Mouse (Mus musculus): ENCODE data around the gene Khdrbs2. TPM values are rescaled to one million over a fixed set of nuclear protein-coding genes. Genes with fewer than 3 reads are reported as not detected.

Gene Khdrbs2
- polyA plus RNA-seq, 1 experiment from 2014 or later: 5.3 TPM

DNA sequence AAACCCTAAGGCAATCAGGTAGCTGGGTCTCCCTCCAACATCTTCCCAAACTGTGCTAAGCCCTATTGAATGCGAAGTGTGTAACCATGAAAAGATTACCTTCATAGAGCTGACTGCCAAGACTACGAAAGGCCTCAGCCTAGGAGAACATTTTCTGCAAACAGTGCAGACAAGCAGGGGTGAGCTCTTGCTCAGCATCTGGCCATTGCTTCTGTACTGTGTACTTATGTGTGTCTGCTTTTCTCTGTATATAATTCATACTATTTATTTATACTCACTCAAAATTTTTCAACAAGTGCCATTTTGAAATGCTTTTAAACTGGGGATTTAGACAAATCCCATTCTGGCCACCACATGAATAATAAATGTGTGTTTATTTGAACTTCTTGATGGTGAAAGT lies 235.1 kb downstream of the Khdrbs2 start:
- Histone ChIP-seq H3K9ac (ENCODE audit: low read length) (no peak overlapping the region), H3K4me1 (replicated peaks; ENCODE audit: control insufficient read depth, insufficient read depth, low read length) (0 out of 2 replicates have a peak, but pooled peaks cover 3% of the 10 kb centered on the region), H3K4me2 (ENCODE audit: low read length) (no peak overlapping the region), H3K9me3 (ENCODE audit: control insufficient read depth, low read length) (no peaks in the 10 kb centered on the region), H3K27ac (ENCODE audit: low read depth) (no peak overlapping the region), H3K27me3 (replicated peaks; ENCODE audit: control insufficient read depth, insufficient read depth, low read length) (no peaks in the 10 kb centered on the region), H3K4me3 (ENCODE audit: low read depth, low read length) (no peak overlapping the region), H3K36me3 (ENCODE audit: control insufficient read depth, insufficient read depth, low read length) (no peaks in the 10 kb centered on the region)
- WGBS: 44% methylated on average over 2 of the region's 2 CpGs
- ATAC-seq (replicated peaks; ENCODE audit: low FRiP score, low TSS enrichment, low read depth): no peak
- no peak for DNase-seq (ENCODE audit: low spot score)

- Histone ChIP-seq H3K4me1 (replicated peaks; ENCODE audit: control insufficient read depth, insufficient read depth, low read length) (no peaks in the 10 kb centered on the region), H3K36me3 (ENCODE audit: control insufficient read depth, insufficient read depth, low read length) (no peaks in the 10 kb centered on the region), H3K4me2 (ENCODE audit: low read length) (no peak overlapping the region), H3K4me3 (ENCODE audit: low read depth, low read length) (no peak overlapping the region), H3K9ac (ENCODE audit: low read length) (no peak overlapping the region), H3K27me3 (replicated peaks; ENCODE audit: control insufficient read depth, insufficient read depth, low read length) (no peaks in the 10 kb centered on the region), H3K9me3 (ENCODE audit: control insufficient read depth, low read length) (no peaks in the 10 kb centered on the region), H3K27ac (ENCODE audit: low read depth) (no peak overlapping the region)
- ATAC-seq (replicated peaks; ENCODE audit: low FRiP score, low TSS enrichment, low read depth): no peak
- WGBS: 33% methylated on average over 1 of the region's 1 CpGs
- no peak for DNase-seq (ENCODE audit: low spot score)
Observed at GRCm38 (mm10) chr1:32428410-32428809, 255.9 kb downstream of the Khdrbs2 start.

GRCm38 (mm10) chr1:32429493-32429892 lies 257.0 kb downstream of the Khdrbs2 start:
- 12% methylated on average over 1 of the region's 1 CpGs for WGBS
- H3K27ac ChIP-seq (ENCODE audit: low read depth): no peak overlapping the region
- H3K36me3 ChIP-seq (ENCODE audit: control insufficient read depth, insufficient read depth, low read length): no peaks in the 10 kb centered on the region
- ATAC-seq (replicated peaks; ENCODE audit: low FRiP score, low TSS enrichment, low read depth): peak; percentile 58
- no peak overlapping the region for H3K9ac ChIP-seq (ENCODE audit: low read length)
- H3K4me3 ChIP-seq (ENCODE audit: low read depth, low read length): no peak overlapping the region
- H3K9me3 ChIP-seq (ENCODE audit: control insufficient read depth, low read length): no peaks in the 10 kb centered on the region
- H3K4me2 ChIP-seq (ENCODE audit: low read length): no peak overlapping the region
- H3K4me1 ChIP-seq (replicated peaks; ENCODE audit: control insufficient read depth, insufficient read depth, low read length): no peaks in the 10 kb centered on the region
- no peak for DNase-seq (ENCODE audit: low spot score)
- H3K27me3 ChIP-seq (replicated peaks; ENCODE audit: control insufficient read depth, insufficient read depth, low read length): no peaks in the 10 kb centered on the region

DNA sequence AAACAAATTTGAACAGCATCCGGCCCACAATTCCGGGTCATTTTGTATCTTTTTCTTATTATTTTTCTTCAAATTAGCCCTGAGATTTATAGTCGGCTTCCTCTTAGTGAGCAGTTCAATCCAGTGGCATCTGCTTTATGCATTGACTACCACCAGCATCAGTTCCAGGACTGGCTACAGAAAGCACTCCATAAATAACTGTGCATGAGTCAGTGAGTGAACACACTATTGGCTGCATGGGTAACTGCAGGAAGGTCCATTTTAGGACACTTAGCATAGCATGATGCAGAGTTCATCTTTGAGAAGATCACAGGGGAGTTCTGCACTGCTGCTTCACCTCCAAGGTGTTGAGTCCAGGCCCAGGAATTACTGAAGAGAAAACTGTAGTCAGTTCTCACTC lies 258.0 kb downstream of the Khdrbs2 start:
- no peaks in the 10 kb centered on the region for H3K4me1 ChIP-seq (replicated peaks; ENCODE audit: control insufficient read depth, insufficient read depth, low read length)
- DNase-seq (ENCODE audit: low spot score): no peak
- no peak overlapping the region for H3K27ac ChIP-seq (ENCODE audit: low read depth)
- H3K4me2 ChIP-seq (ENCODE audit: low read length): no peak overlapping the region
- no peak for ATAC-seq (replicated peaks; ENCODE audit: low FRiP score, low TSS enrichment, low read depth)
- H3K36me3 ChIP-seq (ENCODE audit: control insufficient read depth, insufficient read depth, low read length): no peaks in the 10 kb centered on the region
- no peaks in the 10 kb centered on the region for H3K27me3 ChIP-seq (replicated peaks; ENCODE audit: control insufficient read depth, insufficient read depth, low read length)
- WGBS: 92% methylated on average over 3 of the region's 3 CpGs
- H3K9me3 ChIP-seq (ENCODE audit: control insufficient read depth, low read length): no peaks in the 10 kb centered on the region
- H3K9ac ChIP-seq (ENCODE audit: low read length): no peak overlapping the region
- no peak overlapping the region for H3K4me3 ChIP-seq (ENCODE audit: low read depth, low read length)

DNA sequence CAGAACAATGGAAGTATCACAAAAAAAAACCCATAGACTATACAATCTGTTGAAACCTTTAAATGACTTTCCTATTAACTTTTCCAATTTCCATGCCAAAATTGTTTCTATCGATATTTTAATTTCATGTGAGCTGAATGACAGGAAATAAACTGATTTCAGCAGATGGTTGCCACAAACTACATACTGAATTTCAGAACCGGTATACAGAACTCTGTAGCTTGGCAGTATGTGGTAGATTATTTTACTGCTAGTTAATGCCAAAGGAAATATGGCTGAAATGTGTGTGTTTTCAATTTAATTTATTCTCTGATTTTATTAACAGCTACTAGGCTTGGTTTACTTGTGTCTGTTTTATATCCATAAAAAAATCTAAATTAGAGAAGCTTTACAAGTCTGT lies 260.6 kb downstream of the Khdrbs2 start:
- ATAC-seq (replicated peaks; ENCODE audit: low FRiP score, low TSS enrichment, low read depth): no peak
- WGBS: 81% methylated on average over 2 of the region's 2 CpGs
- no peaks in the 10 kb centered on the region for H3K4me1 ChIP-seq (replicated peaks; ENCODE audit: control insufficient read depth, insufficient read depth, low read length)

GRCm38 (mm10) chr1:32443927-32444326 lies 271.4 kb downstream of the Khdrbs2 start:
- H3K27ac ChIP-seq (ENCODE audit: low read depth): no peak overlapping the region
- no peaks in the 10 kb centered on the region for H3K4me1 ChIP-seq (replicated peaks; ENCODE audit: control insufficient read depth, insufficient read depth, low read length)
- no peak overlapping the region for H3K9ac ChIP-seq (ENCODE audit: low read length)
- no peaks in the 10 kb centered on the region for H3K36me3 ChIP-seq (ENCODE audit: control insufficient read depth, insufficient read depth, low read length)
- DNase-seq (ENCODE audit: low spot score): no peak
- H3K4me3 ChIP-seq (ENCODE audit: low read depth, low read length): no peak overlapping the region
- no peaks in the 10 kb centered on the region for H3K27me3 ChIP-seq (replicated peaks; ENCODE audit: control insufficient read depth, insufficient read depth, low read length)
- WGBS: 79% methylated on average over 5 of the region's 5 CpGs
- ATAC-seq (replicated peaks; ENCODE audit: low FRiP score, low TSS enrichment, low read depth): no peak
- H3K9me3 ChIP-seq (ENCODE audit: control insufficient read depth, low read length): no peaks in the 10 kb centered on the region
- no peak overlapping the region for H3K4me2 ChIP-seq (ENCODE audit: low read length)

More for the DNA sequence above, 260.6 kb downstream of the Khdrbs2 start:
- DNase-seq (ENCODE audit: low spot score): no peak
- Histone ChIP-seq H3K27ac (ENCODE audit: low read depth) (no peak overlapping the region), H3K9me3 (ENCODE audit: control insufficient read depth, low read length) (no peaks in the 10 kb centered on the region), H3K27me3 (replicated peaks; ENCODE audit: control insufficient read depth, insufficient read depth, low read length) (no peaks in the 10 kb centered on the region), H3K4me2 (ENCODE audit: low read length) (no peak overlapping the region), H3K9ac (ENCODE audit: low read length) (no peak overlapping the region), H3K36me3 (ENCODE audit: control insufficient read depth, insufficient read depth, low read length) (no peaks in the 10 kb centered on the region), H3K4me3 (ENCODE audit: low read depth, low read length) (no peak overlapping the region)

DNA sequence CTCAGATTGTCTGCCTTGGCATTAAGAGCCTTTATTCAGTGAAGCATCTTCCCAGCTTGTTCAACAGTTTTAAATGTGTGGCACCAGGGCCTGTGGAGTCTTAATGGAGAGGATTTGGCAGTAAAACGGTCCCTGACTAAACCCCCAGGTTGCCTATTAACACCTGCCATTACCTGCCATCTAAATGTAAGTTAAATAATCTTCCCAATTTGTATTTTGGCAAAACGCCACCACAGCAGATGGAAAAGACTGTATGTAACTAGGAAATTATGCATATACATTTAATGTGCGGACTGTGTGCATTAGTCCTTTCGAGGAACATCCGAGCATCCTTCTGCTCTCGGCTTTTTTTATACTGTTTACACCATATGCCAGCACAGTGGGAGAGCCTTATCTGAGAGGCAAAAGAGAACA lies 290.6 kb downstream of the Khdrbs2 start:
- Histone ChIP-seq H3K4me3 (ENCODE audit: low read depth, low read length) (no peak overlapping the region), H3K4me2 (ENCODE audit: low read length) (no peak overlapping the region), H3K9me3 (ENCODE audit: control insufficient read depth, low read length) (no peaks in the 10 kb centered on the region), H3K27me3 (replicated peaks; ENCODE audit: control insufficient read depth, insufficient read depth, low read length) (no peaks in the 10 kb centered on the region), H3K36me3 (ENCODE audit: control insufficient read depth, insufficient read depth, low read length) (no peaks in the 10 kb centered on the region), H3K27ac (ENCODE audit: low read depth) (no peak overlapping the region), H3K4me1 (replicated peaks; ENCODE audit: control insufficient read depth, insufficient read depth, low read length) (no peaks in the 10 kb centered on the region), H3K9ac (ENCODE audit: low read length) (no peak overlapping the region)
- ATAC-seq (replicated peaks; ENCODE audit: low FRiP score, low TSS enrichment, low read depth) (no peak), DNase-seq (ENCODE audit: low spot score) (no peak)
- 63% methylated on average over 6 of the region's 6 CpGs for WGBS

- Histone ChIP-seq H3K36me3 (ENCODE audit: control insufficient read depth, insufficient read depth, low read length) (no peaks in the 10 kb centered on the region), H3K9me3 (ENCODE audit: control insufficient read depth, low read length) (no peaks in the 10 kb centered on the region), H3K9ac (ENCODE audit: low read length) (no peak overlapping the region), H3K27me3 (replicated peaks; ENCODE audit: control insufficient read depth, insufficient read depth, low read length) (no peaks in the 10 kb centered on the region), H3K4me2 (ENCODE audit: low read length) (no peak overlapping the region), H3K4me3 (ENCODE audit: low read depth, low read length) (no peak overlapping the region), H3K27ac (ENCODE audit: low read depth) (no peak overlapping the region), H3K4me1 (replicated peaks; ENCODE audit: control insufficient read depth, insufficient read depth, low read length) (no peaks in the 10 kb centered on the region)
- 72% methylated on average over 2 of the region's 2 CpGs for WGBS
- DNase-seq (ENCODE audit: low spot score): no peak
- no peak for ATAC-seq (replicated peaks; ENCODE audit: low FRiP score, low TSS enrichment, low read depth)
Observed at GRCm38 (mm10) chr1:32471022-32471421, 298.5 kb downstream of the Khdrbs2 start.

- 93% methylated on average over 11 of the region's 11 CpGs for WGBS
- no peak overlapping the region for H3K4me3 ChIP-seq (ENCODE audit: low read depth, low read length)
- no peaks in the 10 kb centered on the region for H3K36me3 ChIP-seq (ENCODE audit: control insufficient read depth, insufficient read depth, low read length)
- H3K4me2 ChIP-seq (ENCODE audit: low read length): no peak overlapping the region
- H3K27ac ChIP-seq (ENCODE audit: low read depth): no peak overlapping the region
- no peak for ATAC-seq (replicated peaks; ENCODE audit: low FRiP score, low TSS enrichment, low read depth)
- H3K9ac ChIP-seq (ENCODE audit: low read length): no peak overlapping the region
- H3K4me1 ChIP-seq (replicated peaks; ENCODE audit: control insufficient read depth, insufficient read depth, low read length): no peaks in the 10 kb centered on the region
- H3K27me3 ChIP-seq (replicated peaks; ENCODE audit: control insufficient read depth, insufficient read depth, low read length): no peaks in the 10 kb centered on the region
- H3K9me3 ChIP-seq (ENCODE audit: control insufficient read depth, low read length): no peaks in the 10 kb centered on the region
- DNase-seq (ENCODE audit: low spot score): no peak
Observed at GRCm38 (mm10) chr1:32471502-32472214, 299.1 kb downstream of the Khdrbs2 start.
